In the genomic region with DNA sequence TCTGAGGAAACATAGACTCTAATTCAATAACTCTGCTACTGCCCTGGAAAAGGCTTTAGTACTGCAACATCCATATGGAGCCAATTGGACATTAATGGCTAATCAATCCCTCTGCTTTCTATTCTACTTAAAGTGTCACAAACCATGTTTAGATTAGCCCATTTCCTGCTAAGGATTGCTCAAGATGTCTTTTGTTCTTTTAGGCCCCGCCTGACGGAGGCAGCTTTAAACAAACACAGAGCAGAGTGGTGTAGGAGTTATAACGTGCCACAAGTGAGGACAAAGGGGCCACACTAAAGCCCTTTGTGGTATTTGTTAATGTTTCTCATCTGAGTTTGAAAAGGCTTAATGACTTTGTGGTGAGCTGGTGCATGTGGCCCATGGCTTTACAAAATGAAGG, we compare ENCODE assay signal across 11 mouse cellular contexts.
DNase-seq lines count a peak whose midpoint lies in the region; ATAC-seq lines count a peak whose summit lies in the region.
"Had no signal": no experiment of that assay in that cellular context is flagged by ENCODE, and none has a peak within 500 bp of the region (broad histone marks: within the 10 kb centered on the region; RNA-seq: fewer than 3 reads in every experiment).

No protein-coding gene starts in this region.

- H3K9ac ChIP-seq in neural tube, embryonic 11.5 days (ENCODE audit: low read length), result no peak overlapping the region
- H3K9ac ChIP-seq in embryonic facial prominence, embryonic 11.5 days (replicated peaks; ENCODE audit: low read length), result no peak overlapping the region
- no peak overlapping the region for H3K9ac ChIP-seq in lung, embryonic 16.5 days (ENCODE audit: low read length)
- H3K9ac ChIP-seq: embryonic facial prominence, embryonic 13.5 days; heart, embryonic 12.5 days; hindbrain, embryonic 15.5 days; liver, embryonic 13.5 days had no signal

- intact Hi-C loops in left cerebral cortex, postnatal 25 days (cut with DNase I), result no loop called here

- 5% methylated on average over 3 of the region's 3 CpGs for WGBS in neural tube, embryonic 11.5 days
- WGBS in embryonic facial prominence, embryonic 11.5 days, result 13% methylated on average over 3 of the region's 3 CpGs
- WGBS in lung, embryonic 16.5 days, result 11% methylated on average over 3 of the region's 3 CpGs

- peak; percentile 72 for ATAC-seq in neural tube, embryonic 11.5 days (ENCODE audit: insufficient read depth, low FRiP score, low TSS enrichment)
- ATAC-seq in embryonic facial prominence, embryonic 11.5 days (replicated peaks; ENCODE audit: insufficient number of reproducible peaks, low FRiP score, low TSS enrichment, low read depth), result no peak; the same call in 1 of the 2 replicates
- peak; percentile 92 for ATAC-seq in lung, embryonic 16.5 days (ENCODE audit: low read depth)

- H3K27ac ChIP-seq in neural tube, embryonic 11.5 days (ENCODE audit: low read depth, low read length), result no peak overlapping the region
- no peak overlapping the region for H3K27ac ChIP-seq in embryonic facial prominence, embryonic 11.5 days (replicated peaks; ENCODE audit: low read depth, low read length)
- H3K27ac ChIP-seq in lung, embryonic 16.5 days (ENCODE audit: low read length), result peak overlapping the region; percentile 64
- H3K27ac ChIP-seq: hindbrain, embryonic 15.5 days; liver, embryonic 13.5 days had no signal

- H3K9me3 ChIP-seq in neural tube, embryonic 11.5 days (ENCODE audit: control insufficient read depth, low read length), result no peaks in the 10 kb centered on the region
- H3K9me3 ChIP-seq in embryonic facial prominence, embryonic 11.5 days (replicated peaks; ENCODE audit: control insufficient read depth, low read length), result no peaks in the 10 kb centered on the region
- H3K9me3 ChIP-seq in lung, embryonic 16.5 days (ENCODE audit: control insufficient read depth, low read length), result no peaks in the 10 kb centered on the region
- H3K9me3 ChIP-seq: embryonic facial prominence, embryonic 13.5 days; heart, embryonic 12.5 days; hindbrain, embryonic 15.5 days; liver, embryonic 13.5 days had no signal

- H3K27me3 ChIP-seq in neural tube, embryonic 11.5 days (ENCODE audit: control insufficient read depth, insufficient read depth, low read length), result no peaks in the 10 kb centered on the region
- H3K27me3 ChIP-seq in embryonic facial prominence, embryonic 11.5 days (ENCODE audit: control insufficient read depth, insufficient read depth, low read length), result no peaks in the 10 kb centered on the region
- no peaks in the 10 kb centered on the region for H3K27me3 ChIP-seq in lung, embryonic 16.5 days (ENCODE audit: control insufficient read depth, insufficient read depth, low read depth, low read length)
- H3K27me3 ChIP-seq: heart, embryonic 12.5 days; hindbrain, embryonic 15.5 days; liver, embryonic 13.5 days had no signal

- peaks cover 7% of the 10 kb centered on the region; the same call in 1 of the 2 replicates for H3K4me1 ChIP-seq in neural tube, embryonic 11.5 days (ENCODE audit: control insufficient read depth, insufficient read depth, low read length)
- no peaks in the 10 kb centered on the region for H3K4me1 ChIP-seq in embryonic facial prominence, embryonic 11.5 days (ENCODE audit: control insufficient read depth, insufficient read depth, low read length)
- peaks cover 22% of the 10 kb centered on the region for H3K4me1 ChIP-seq in lung, embryonic 16.5 days (replicated peaks; ENCODE audit: control insufficient read depth, insufficient read depth, low read length)
- H3K4me1 ChIP-seq: hindbrain, embryonic 15.5 days; liver, embryonic 13.5 days had no signal

- H3K4me2 ChIP-seq in neural tube, embryonic 11.5 days (ENCODE audit: low read depth), result no peak overlapping the region
- H3K4me2 ChIP-seq in embryonic facial prominence, embryonic 11.5 days (ENCODE audit: low read depth, low read length), result no peak overlapping the region
- H3K4me2 ChIP-seq in lung, embryonic 16.5 days (ENCODE audit: low read depth, low read length), result no peak overlapping the region
- H3K4me2 ChIP-seq: embryonic facial prominence, embryonic 13.5 days; heart, embryonic 12.5 days; hindbrain, embryonic 15.5 days; liver, embryonic 13.5 days had no signal

- no peaks in the 10 kb centered on the region for H3K36me3 ChIP-seq in neural tube, embryonic 11.5 days (ENCODE audit: control insufficient read depth, insufficient read depth, low read length)
- no peaks in the 10 kb centered on the region for H3K36me3 ChIP-seq in embryonic facial prominence, embryonic 11.5 days (replicated peaks; ENCODE audit: control insufficient read depth, insufficient read depth, low read depth, low read length)
- H3K36me3 ChIP-seq in lung, embryonic 16.5 days (ENCODE audit: control insufficient read depth, insufficient read depth, low read length), result no peaks in the 10 kb centered on the region
- H3K36me3 ChIP-seq: embryonic facial prominence, embryonic 13.5 days; hindbrain, embryonic 15.5 days had no signal

- no peak overlapping the region for H3K4me3 ChIP-seq in neural tube, embryonic 11.5 days (ENCODE audit: low read depth, low read length)
- no peak overlapping the region for H3K4me3 ChIP-seq in embryonic facial prominence, embryonic 11.5 days (ENCODE audit: low read depth, low read length)
- H3K4me3 ChIP-seq in lung, embryonic 16.5 days (ENCODE audit: low read length), result no peak overlapping the region
- H3K4me3 ChIP-seq: embryonic facial prominence, embryonic 13.5 days; heart, embryonic 12.5 days; hindbrain, embryonic 15.5 days; liver, embryonic 13.5 days had no signal

- DNase-seq in neural tube, embryonic 11.5 days (ENCODE audit: low spot score), result peak; percentile 45
- no peak for DNase-seq in neural tube, embryonic 10.5 days (ENCODE audit: extremely low spot score, low spot score)
- peak; percentile 74 for DNase-seq in embryonic facial prominence, embryonic 11.5 days (ENCODE audit: low spot score)
- DNase-seq in adrenal gland, postnatal 36 days, result no peak
- no peak for DNase-seq in left cerebral cortex, postnatal 25 days (ENCODE audit: low spot score in 2 of 2)
- no peak for DNase-seq in ovary, postnatal 36 days (ENCODE audit: low spot score)
- DNase-seq: liver, embryonic 13.5 days had no signal

Comparison
In these comparisons a context has a peak if more than half of its experiments do, and no peak if none do; other contexts are left out.
1. DNase-seq: peak in neural tube, embryonic 11.5 days (single experiment) and embryonic facial prominence, embryonic 11.5 days (single experiment); none in neural tube, embryonic 10.5 days (single experiment), adrenal gland, postnatal 36 days (0 of 2), left cerebral cortex, postnatal 25 days (0 of 2) and ovary, postnatal 36 days (single experiment).